Mouse (Mus musculus): Measurements from ENCODE around the gene Tmem63a. TPM values are rescaled to one million over a fixed set of nuclear protein-coding genes. Genes with fewer than 3 reads are reported as not detected.

The Tmem63a gene
- polyA plus RNA-seq, 1 experiment from 2014 or later = 7.5 TPM

DNA sequence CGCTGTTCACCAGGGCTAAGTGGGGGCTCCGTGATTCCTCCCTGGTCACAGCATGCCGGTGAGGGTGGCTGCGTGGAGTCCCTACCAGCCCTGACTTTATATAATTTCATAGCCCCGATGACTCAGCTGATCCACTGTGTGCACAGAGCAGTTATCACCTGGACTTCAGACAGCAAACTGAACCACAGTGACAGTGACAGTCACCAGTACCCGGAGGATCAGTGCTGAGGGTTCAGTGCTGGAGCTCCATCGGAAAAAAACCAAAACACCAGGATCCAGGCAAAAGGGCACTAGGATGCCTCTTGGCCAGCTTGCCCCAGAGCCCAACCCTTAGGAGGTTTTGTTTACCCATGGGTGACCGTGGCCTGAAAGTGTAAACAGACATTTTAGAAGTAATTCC is 63.2 kb downstream of the Tmem63a start:
- H3K36me3 ChIP-seq (ENCODE audit: control insufficient read depth, insufficient read depth, low read length) = no peaks in the 10 kb centered on the region
- H3K27ac ChIP-seq (ENCODE audit: low read depth, low read length) = no peak overlapping the region
- H3K4me3 ChIP-seq (ENCODE audit: low read length) = no peak overlapping the region
- no peak for ATAC-seq (ENCODE audit: low FRiP score, low TSS enrichment)
- H3K4me2 ChIP-seq (replicated peaks; ENCODE audit: low read depth, low read length) = no peak overlapping the region
- no peak overlapping the region for H3K9ac ChIP-seq (ENCODE audit: low read depth, low read length)
- peaks cover 11% of the 10 kb centered on the region for H3K4me1 ChIP-seq (ENCODE audit: control insufficient read depth, insufficient read depth, low read length)
- WGBS = 89% methylated on average over 8 of the region's 8 CpGs
- H3K9me3 ChIP-seq (ENCODE audit: control insufficient read depth, low read length) = no peaks in the 10 kb centered on the region
- no peaks in the 10 kb centered on the region for H3K27me3 ChIP-seq (ENCODE audit: control insufficient read depth, insufficient read depth, low read length)

DNA sequence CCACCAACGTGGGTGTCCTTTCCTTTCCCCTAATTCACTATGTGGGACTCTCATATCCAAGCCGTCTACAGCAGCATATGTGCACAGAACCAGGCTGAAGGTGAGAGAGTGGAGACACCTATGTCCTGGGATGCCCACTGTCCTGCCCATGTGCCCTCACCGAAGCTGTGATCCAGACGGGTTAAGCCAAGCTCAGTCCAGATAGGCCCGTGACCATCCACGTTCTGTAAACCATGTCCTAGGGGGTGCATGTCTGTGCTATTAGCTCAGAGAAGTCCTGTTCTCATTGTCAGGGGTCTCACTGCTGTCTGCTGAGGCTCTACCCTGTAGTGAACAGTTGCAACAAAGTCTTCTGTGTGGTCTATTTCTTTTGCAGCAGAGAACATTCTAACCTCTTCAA is 65.7 kb downstream of the Tmem63a start:
- Histone ChIP-seq H3K4me2 (replicated peaks; ENCODE audit: low read depth, low read length) (no peak overlapping the region), H3K9ac (ENCODE audit: low read depth, low read length) (no peak overlapping the region), H3K27me3 (ENCODE audit: control insufficient read depth, insufficient read depth, low read length) (no peaks in the 10 kb centered on the region), H3K27ac (ENCODE audit: low read depth, low read length) (no peak overlapping the region), H3K9me3 (ENCODE audit: control insufficient read depth, low read length) (no peaks in the 10 kb centered on the region), H3K36me3 (ENCODE audit: control insufficient read depth, insufficient read depth, low read length) (no peaks in the 10 kb centered on the region), H3K4me1 (ENCODE audit: control insufficient read depth, insufficient read depth, low read length) (0 out of 2 replicates have a peak, but pooled peaks cover 4% of the 10 kb centered on the region), H3K4me3 (ENCODE audit: low read length) (no peak overlapping the region)
- WGBS = 85% methylated on average over 6 of the region's 6 CpGs
- ATAC-seq (ENCODE audit: low FRiP score, low TSS enrichment) = no peak

DNA sequence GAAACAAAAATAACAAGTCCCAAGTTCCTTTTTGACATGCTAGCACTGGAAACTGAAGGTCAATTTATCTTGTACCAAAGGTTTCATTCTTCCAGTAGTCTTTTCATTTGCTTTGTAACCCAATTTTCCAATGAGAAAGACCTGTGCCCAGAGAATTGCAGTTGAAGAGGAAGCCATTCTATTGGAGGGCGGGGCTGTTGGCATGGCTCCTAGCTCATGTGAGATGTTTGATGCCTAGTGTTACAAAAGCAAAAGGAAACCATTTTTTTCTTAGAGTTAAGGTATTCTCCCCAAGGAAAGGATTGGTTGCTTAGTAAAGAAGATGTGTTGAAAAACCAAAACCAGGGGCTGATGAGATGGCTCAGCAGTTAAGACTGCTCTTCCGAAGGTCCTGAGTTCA is 66.1 kb downstream of the Tmem63a start:
- 0 out of 2 replicates have a peak, but pooled peaks cover 4% of the 10 kb centered on the region for H3K4me1 ChIP-seq (ENCODE audit: control insufficient read depth, insufficient read depth, low read length)
- ATAC-seq (ENCODE audit: low FRiP score, low TSS enrichment) = no peak
- H3K4me2 ChIP-seq (replicated peaks; ENCODE audit: low read depth, low read length) = no peak overlapping the region
- no peak overlapping the region for H3K9ac ChIP-seq (ENCODE audit: low read depth, low read length)
- no peaks in the 10 kb centered on the region for H3K36me3 ChIP-seq (ENCODE audit: control insufficient read depth, insufficient read depth, low read length)
- no peak overlapping the region for H3K4me3 ChIP-seq (ENCODE audit: low read length)
- no peak overlapping the region for H3K27ac ChIP-seq (ENCODE audit: low read depth, low read length)
- H3K27me3 ChIP-seq (ENCODE audit: control insufficient read depth, insufficient read depth, low read length) = no peaks in the 10 kb centered on the region
- WGBS = 96% methylated on average over 2 of the region's 2 CpGs
- H3K9me3 ChIP-seq (ENCODE audit: control insufficient read depth, low read length) = no peaks in the 10 kb centered on the region

DNA sequence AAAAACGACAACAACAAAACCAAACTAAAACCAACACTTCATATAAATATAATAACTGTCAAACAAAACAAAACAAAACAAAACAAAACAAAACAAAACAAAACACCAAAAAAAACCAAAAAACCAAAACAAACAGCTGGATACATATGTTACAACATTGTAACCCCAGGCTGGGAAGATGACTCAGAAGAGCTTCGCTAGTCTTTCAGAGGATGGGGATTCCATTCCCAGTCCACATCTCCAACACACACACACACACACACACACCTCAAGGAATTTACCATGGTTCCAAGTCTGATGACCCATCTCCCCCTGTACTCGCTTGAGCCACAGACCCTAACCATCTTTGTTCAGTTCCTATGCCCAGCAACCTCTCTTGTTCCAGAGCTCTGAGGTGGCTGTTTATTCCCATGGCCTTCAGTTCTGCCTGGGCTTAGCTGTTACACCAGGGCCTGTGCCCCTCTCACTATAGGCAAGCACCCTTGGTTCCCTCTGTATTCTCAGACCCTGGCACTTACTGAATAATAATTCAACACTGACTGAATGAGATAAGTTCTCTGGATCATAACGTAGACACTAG is 67.0 kb downstream of the Tmem63a start:
- no peak overlapping the region for H3K9ac ChIP-seq (ENCODE audit: low read depth, low read length)
- H3K9me3 ChIP-seq (ENCODE audit: control insufficient read depth, low read length) = no peaks in the 10 kb centered on the region
- no peaks in the 10 kb centered on the region for H3K27me3 ChIP-seq (ENCODE audit: control insufficient read depth, insufficient read depth, low read length)
- no peaks in the 10 kb centered on the region for H3K36me3 ChIP-seq (ENCODE audit: control insufficient read depth, insufficient read depth, low read length)
- no peak for ATAC-seq (ENCODE audit: low FRiP score, low TSS enrichment)
- H3K4me2 ChIP-seq (replicated peaks; ENCODE audit: low read depth, low read length) = no peak overlapping the region
- H3K4me3 ChIP-seq (ENCODE audit: low read length) = no peak overlapping the region
- 0 out of 2 replicates have a peak, but pooled peaks cover 4% of the 10 kb centered on the region for H3K4me1 ChIP-seq (ENCODE audit: control insufficient read depth, insufficient read depth, low read length)
- 93% methylated on average over 4 of the region's 4 CpGs for WGBS
- H3K27ac ChIP-seq (ENCODE audit: low read depth, low read length) = no peak overlapping the region

DNA sequence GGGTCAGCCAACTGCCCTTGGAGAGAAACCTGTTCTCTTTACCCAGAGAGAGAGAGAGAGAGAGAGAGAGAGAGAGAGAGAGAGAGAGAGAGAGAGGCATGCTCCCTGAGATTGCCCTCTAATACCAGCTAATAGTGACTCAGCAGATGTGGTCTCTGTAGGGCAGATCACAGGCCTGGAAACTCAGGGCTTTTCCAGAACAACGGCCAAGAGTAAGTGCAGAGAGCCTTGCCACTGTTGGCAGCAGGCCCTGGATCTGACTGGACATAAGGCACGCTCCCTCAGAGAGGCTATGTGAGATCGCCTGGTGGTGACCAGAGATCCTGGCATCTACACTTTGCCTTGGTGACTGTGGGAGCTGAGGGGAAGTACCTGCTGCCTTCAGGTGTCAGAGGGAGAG is 67.6 kb downstream of the Tmem63a start:
- Histone ChIP-seq H3K4me2 (replicated peaks; ENCODE audit: low read depth, low read length) (no peak overlapping the region), H3K4me1 (ENCODE audit: control insufficient read depth, insufficient read depth, low read length) (0 out of 2 replicates have a peak, but pooled peaks cover 4% of the 10 kb centered on the region), H3K36me3 (ENCODE audit: control insufficient read depth, insufficient read depth, low read length) (no peaks in the 10 kb centered on the region), H3K27me3 (ENCODE audit: control insufficient read depth, insufficient read depth, low read length) (no peaks in the 10 kb centered on the region), H3K27ac (ENCODE audit: low read depth, low read length) (no peak overlapping the region), H3K9ac (ENCODE audit: low read depth, low read length) (no peak overlapping the region), H3K9me3 (ENCODE audit: control insufficient read depth, low read length) (no peaks in the 10 kb centered on the region), H3K4me3 (ENCODE audit: low read length) (no peak overlapping the region)
- 0 out of 2 replicates have a peak, but pooled peaks have one; percentile 17 for ATAC-seq (ENCODE audit: low FRiP score, low TSS enrichment)
- WGBS = 70% methylated on average over 3 of the region's 3 CpGs

DNA sequence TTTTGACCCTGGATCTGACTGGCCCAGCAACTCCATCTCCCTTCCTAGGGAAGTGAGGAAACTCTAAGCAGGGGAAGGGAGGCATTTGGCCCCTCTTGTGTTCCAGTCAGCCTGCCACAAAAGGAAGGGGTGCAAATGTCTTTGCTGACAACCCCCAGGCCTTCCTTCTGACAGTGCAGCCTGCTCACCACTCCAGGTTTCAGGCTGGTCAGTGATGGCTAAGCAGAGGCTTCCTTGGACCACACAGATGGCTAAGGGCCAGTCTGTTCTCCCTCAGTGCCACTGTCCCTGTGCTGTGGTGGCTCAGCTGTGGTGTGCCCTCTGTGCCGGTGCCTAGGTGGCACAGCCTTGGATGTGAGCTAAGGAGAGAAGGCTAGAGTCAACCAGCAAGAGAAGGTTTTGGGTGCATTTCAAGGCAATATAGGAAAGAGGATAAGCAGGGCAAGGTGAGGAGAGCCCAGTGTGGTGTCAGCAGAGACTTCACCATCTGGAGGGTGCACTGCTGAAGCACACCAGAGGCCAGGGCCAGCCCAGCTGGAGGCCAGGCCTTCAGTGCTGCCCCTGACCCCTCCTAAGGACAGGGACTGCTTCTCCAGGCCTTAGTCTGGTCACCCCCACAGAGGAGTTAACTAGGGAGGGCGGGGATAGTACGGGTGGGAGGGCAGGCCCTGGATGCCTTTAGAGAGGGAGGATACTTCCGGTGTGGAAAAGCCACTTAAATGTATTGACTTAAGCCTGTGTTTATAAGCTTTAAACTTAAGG is 68.2 kb downstream of the Tmem63a start:
- no peaks in the 10 kb centered on the region for H3K9me3 ChIP-seq (ENCODE audit: control insufficient read depth, low read length)
- no peak overlapping the region for H3K4me2 ChIP-seq (replicated peaks; ENCODE audit: low read depth, low read length)
- no peak overlapping the region for H3K4me3 ChIP-seq (ENCODE audit: low read length)
- ATAC-seq (ENCODE audit: low FRiP score, low TSS enrichment) = peak; percentile 84
- 0 out of 2 replicates have a peak, but pooled peaks cover 4% of the 10 kb centered on the region for H3K4me1 ChIP-seq (ENCODE audit: control insufficient read depth, insufficient read depth, low read length)
- no peak overlapping the region for H3K9ac ChIP-seq (ENCODE audit: low read depth, low read length)
- no peaks in the 10 kb centered on the region for H3K36me3 ChIP-seq (ENCODE audit: control insufficient read depth, insufficient read depth, low read length)
- H3K27me3 ChIP-seq (ENCODE audit: control insufficient read depth, insufficient read depth, low read length) = no peaks in the 10 kb centered on the region
- 41% methylated on average over 4 of the region's 4 CpGs for WGBS
- H3K27ac ChIP-seq (ENCODE audit: low read depth, low read length) = no peak overlapping the region

DNA sequence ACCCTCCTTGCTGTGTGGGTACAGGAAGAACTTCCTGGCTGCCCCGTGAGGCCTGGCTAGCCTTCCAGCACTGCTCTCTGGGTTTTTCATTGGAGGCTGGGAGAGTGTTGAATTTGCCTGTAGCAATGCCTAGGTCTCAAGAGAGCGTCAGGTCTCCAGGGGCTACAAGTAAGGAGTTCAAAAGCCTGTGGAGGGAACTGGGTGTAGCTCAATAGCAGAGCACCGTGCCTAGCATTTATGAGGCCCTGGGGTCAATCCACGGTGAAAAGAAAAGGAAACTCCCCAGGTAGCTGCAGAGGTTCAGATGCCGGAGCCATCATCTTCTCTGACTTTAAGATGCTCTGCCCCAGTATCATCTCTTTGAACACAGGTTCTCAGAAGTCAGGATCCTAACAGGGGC is 69.5 kb downstream of the Tmem63a start:
- Histone ChIP-seq H3K9ac (ENCODE audit: low read depth, low read length) (no peak overlapping the region), H3K9me3 (ENCODE audit: control insufficient read depth, low read length) (no peaks in the 10 kb centered on the region), H3K4me3 (ENCODE audit: low read length) (no peak overlapping the region), H3K4me1 (ENCODE audit: control insufficient read depth, insufficient read depth, low read length) (peaks cover 9% of the 10 kb centered on the region; the same call in 1 of the 2 replicates), H3K27ac (ENCODE audit: low read depth, low read length) (no peak overlapping the region), H3K36me3 (ENCODE audit: control insufficient read depth, insufficient read depth, low read length) (no peaks in the 10 kb centered on the region), H3K4me2 (replicated peaks; ENCODE audit: low read depth, low read length) (no peak overlapping the region), H3K27me3 (ENCODE audit: control insufficient read depth, insufficient read depth, low read length) (no peaks in the 10 kb centered on the region)
- no peak for ATAC-seq (ENCODE audit: low FRiP score, low TSS enrichment)
- 64% methylated on average over 5 of the region's 5 CpGs for WGBS

DNA sequence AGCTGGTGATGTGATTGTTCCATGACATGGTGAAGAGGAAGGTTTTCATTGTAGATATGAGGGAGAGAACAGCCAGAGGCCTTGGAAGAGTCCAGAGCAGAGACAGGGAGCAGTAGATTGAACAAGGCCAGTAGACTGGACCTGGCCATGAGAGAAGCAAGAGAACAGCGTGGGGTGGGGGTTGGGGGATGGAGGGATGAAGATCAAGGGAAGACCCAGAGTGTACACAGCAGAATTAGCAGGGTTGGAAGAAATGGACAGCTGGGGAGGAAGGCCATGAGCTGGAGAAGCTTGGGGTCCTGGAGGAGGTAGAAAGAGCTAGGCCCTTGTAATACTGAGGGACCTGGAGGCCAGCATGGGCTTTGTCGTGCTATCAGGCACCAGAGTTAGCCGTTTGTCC is 70.3 kb downstream of the Tmem63a start:
- ATAC-seq (ENCODE audit: low FRiP score, low TSS enrichment) = no peak
- peaks cover 12% of the 10 kb centered on the region; the same call in 1 of the 2 replicates for H3K4me1 ChIP-seq (ENCODE audit: control insufficient read depth, insufficient read depth, low read length)
- no peak overlapping the region for H3K4me2 ChIP-seq (replicated peaks; ENCODE audit: low read depth, low read length)
- H3K4me3 ChIP-seq (ENCODE audit: low read length) = no peak overlapping the region
- no peak overlapping the region for H3K9ac ChIP-seq (ENCODE audit: low read depth, low read length)
- no peaks in the 10 kb centered on the region for H3K36me3 ChIP-seq (ENCODE audit: control insufficient read depth, insufficient read depth, low read length)
- H3K9me3 ChIP-seq (ENCODE audit: control insufficient read depth, low read length) = no peaks in the 10 kb centered on the region
- H3K27ac ChIP-seq (ENCODE audit: low read depth, low read length) = no peak overlapping the region
- H3K27me3 ChIP-seq (ENCODE audit: control insufficient read depth, insufficient read depth, low read length) = no peaks in the 10 kb centered on the region
- WGBS = 89% methylated on average over 3 of the region's 3 CpGs

DNA sequence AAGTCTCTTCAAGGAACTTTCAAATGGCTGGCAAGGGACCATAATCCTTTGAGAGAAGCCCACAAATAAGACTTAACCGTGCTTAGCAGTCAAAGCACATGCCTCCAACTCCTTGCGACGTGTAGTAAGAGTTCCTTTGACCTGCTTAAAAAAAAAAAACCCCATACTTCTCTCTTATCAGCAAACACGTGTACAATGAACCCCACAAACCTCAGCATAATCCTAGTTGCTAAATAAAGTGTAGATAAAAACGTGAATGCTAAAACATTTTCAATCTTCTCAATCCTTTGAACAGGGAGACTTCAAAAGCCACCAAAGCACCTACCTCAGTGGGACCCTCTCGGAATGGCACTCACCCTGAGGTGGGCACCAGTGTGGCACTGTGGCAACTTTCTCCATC is 71.3 kb downstream of the Tmem63a start:
- no peak for ATAC-seq (ENCODE audit: low FRiP score, low TSS enrichment)
- no peaks in the 10 kb centered on the region for H3K36me3 ChIP-seq (ENCODE audit: control insufficient read depth, insufficient read depth, low read length)
- H3K27me3 ChIP-seq (ENCODE audit: control insufficient read depth, insufficient read depth, low read length) = no peaks in the 10 kb centered on the region; the same call in 1 of the 2 replicates
- 82% methylated on average over 6 of the region's 6 CpGs for WGBS
- H3K9me3 ChIP-seq (ENCODE audit: control insufficient read depth, low read length) = no peaks in the 10 kb centered on the region
- no peak overlapping the region for H3K9ac ChIP-seq (ENCODE audit: low read depth, low read length)
- peaks cover 12% of the 10 kb centered on the region; the same call in 1 of the 2 replicates for H3K4me1 ChIP-seq (ENCODE audit: control insufficient read depth, insufficient read depth, low read length)
- H3K4me2 ChIP-seq (replicated peaks; ENCODE audit: low read depth, low read length) = no peak overlapping the region
- H3K27ac ChIP-seq (ENCODE audit: low read depth, low read length) = no peak overlapping the region
- no peak overlapping the region for H3K4me3 ChIP-seq (ENCODE audit: low read length)

Measured in kidney, embryonic 14.5 days (tissue).